Mouse (Mus musculus) myocyte (in vitro differentiated cells): ENCODE data around the gene Mrps7. TPM values are rescaled to one million over a fixed set of nuclear protein-coding genes. Genes with fewer than 3 reads are reported as not detected.

Experiments used
- H3K27me3 ChIP-seq: one replicate; pipeline ENCODE4 v1.6.1; 2011; ENCODE audit not compliant: control insufficient read depth, insufficient read depth, insufficient read length
- H3K36me3 ChIP-seq: one replicate; pipeline ENCODE4 v1.6.1; 2011; ENCODE audit not compliant: control insufficient read depth, insufficient read depth
- H3K4me2 ChIP-seq: one replicate; pipeline ENCODE4 v1.6.1; 2011; ENCODE audit warnings: low read depth, control low read depth
- H3K4me3 ChIP-seq: one replicate; pipeline ENCODE4 v1.5.1; 2011; ENCODE audit warnings: mild to moderate bottlenecking, control low read depth, moderate library complexity
- H3K79me2 ChIP-seq: one replicate; pipeline ENCODE4 v1.6.1; 2011; ENCODE audit not compliant: control insufficient read depth, insufficient read depth
- H3ac ChIP-seq: one replicate; pipeline ENCODE4 v1.6.1; 2011; ENCODE audit not compliant: control insufficient read depth, insufficient read length
- CEBPB ChIP-seq: IDR thresholded peaks from 2 replicates; pipeline ENCODE4 v1.6.1; 2011; ENCODE audit warnings: mild to moderate bottlenecking, moderate library complexity; ENCODE audit not compliant: poor library complexity, insufficient read depth, severe bottlenecking
- E2F4 ChIP-seq: IDR thresholded peaks from one replicate; pipeline ENCODE4 v1.6.1; 2011; ENCODE audit warnings: mild to moderate bottlenecking, control low read depth, moderate library complexity; ENCODE audit not compliant: insufficient read depth
- MAX ChIP-seq: IDR thresholded peaks from one replicate; pipeline ENCODE4 v1.6.1; 2011; ENCODE audit warnings: low read depth, mild to moderate bottlenecking, control low read depth
- MYOD1 ChIP-seq, 3 experiments: IDR thresholded peaks; one replicate each; pipeline ENCODE4 v1.6.1; 2011; ENCODE audit warnings: control low read depth in 2 of 3, low read depth in 2 of 3, mild to moderate bottlenecking in 2 of 3, moderate library complexity in 1 of 3; ENCODE audit not compliant: insufficient read length in 2 of 3, control insufficient read depth in 1 of 3
- MYOG ChIP-seq, 3 experiments: IDR thresholded peaks; one replicate each; pipeline ENCODE4 v1.6.1; 2011; ENCODE audit warnings: control low read depth in 2 of 3, low read depth in 2 of 3, mild to moderate bottlenecking in 2 of 3; ENCODE audit not compliant: insufficient read length in 2 of 3, control insufficient read depth in 1 of 3, insufficient read depth in 1 of 3
- POLR2A ChIP-seq: IDR thresholded peaks from one replicate; pipeline ENCODE4 v1.6.1; 2011; ENCODE audit warnings: low read depth, mild to moderate bottlenecking, control low read depth, moderate library complexity; ENCODE audit not compliant: insufficient read length
- POLR2AphosphoS2 ChIP-seq: IDR thresholded peaks from one replicate; pipeline ENCODE4 v1.6.1; 2011; ENCODE audit warnings: low read depth, control low read depth; ENCODE audit not compliant: insufficient read length
- REST ChIP-seq: IDR thresholded peaks from one replicate; pipeline ENCODE4 v1.6.1; 2011; ENCODE audit warnings: mild to moderate bottlenecking, control low read depth, moderate library complexity; ENCODE audit not compliant: insufficient read depth, insufficient read length
- SRF ChIP-seq: IDR thresholded peaks from one replicate; pipeline ENCODE4 v1.6.1; 2011; ENCODE audit warnings: low read depth; ENCODE audit not compliant: control insufficient read depth, insufficient read length
- TCF12 ChIP-seq: IDR thresholded peaks from one replicate; pipeline ENCODE4 v1.6.1; 2011; ENCODE audit warnings: mild to moderate bottlenecking, control low read depth; ENCODE audit not compliant: poor library complexity, insufficient read depth, severe bottlenecking
- TCF3 ChIP-seq: IDR thresholded peaks from one replicate; pipeline ENCODE4 v1.6.1; 2011; ENCODE audit warnings: low read depth, control low read depth; ENCODE audit not compliant: insufficient read length
- USF1 ChIP-seq: IDR thresholded peaks from one replicate; pipeline ENCODE4 v1.6.1; 2011; ENCODE audit warnings: low read depth, mild to moderate bottlenecking, control low read depth, moderate library complexity
- polyA plus RNA-seq: library from polyadenylated mRNA; unstranded; fragments of >200 nt; fragmentation: generic; extraction: Trizol; gene quantifications from one replicate; pipeline ENCODE4 v1.2.1, GENCODE M21; 2012; ENCODE audit warnings: missing spikeins

Mrps7 gene
- polyA plus RNA-seq, 1 experiment: 61.5 TPM

GRCm38 (mm10) chr11:115564961-115565360, 38.8 kb upstream of the Mrps7 start:
- peaks cover 25% of the 10 kb centered on the region for H3K79me2 ChIP-seq
- no peaks in the 10 kb centered on the region for H3K27me3 ChIP-seq
- peak overlapping the region; percentile 69 for H3K4me3 ChIP-seq
- H3ac ChIP-seq: peak overlapping the region; percentile 5
- H3K36me3 ChIP-seq: peaks cover 6% of the 10 kb centered on the region
- TF ChIP-seq MYOG (IDR thresholded peaks at IDR 0.05; ENCODE audit: control insufficient read depth in 1 of 3, insufficient read depth in 1 of 3, insufficient read length in 2 of 3, low read depth in 2 of 3) (no peak), MYOD1 (IDR thresholded peaks at IDR 0.05; ENCODE audit: control insufficient read depth in 1 of 3, insufficient read length in 2 of 3, low read depth in 2 of 3) (no peak), MAX (no peak), SRF (no peak), TCF3 (no peak), POLR2A (no peak), USF1 (no peak), E2F4 (no peak), POLR2AphosphoS2 (no peak), CEBPB (no peak), TCF12 (no peak), REST (no peak)
- peak overlapping the region; percentile 74 for H3K4me2 ChIP-seq

- TF ChIP-seq SRF (no peak), POLR2AphosphoS2 (no peak), E2F4 (no peak), MYOD1 (IDR thresholded peaks at IDR 0.05; ENCODE audit: control insufficient read depth in 1 of 3, insufficient read length in 2 of 3, low read depth in 2 of 3) (no peak), REST (no peak), MYOG (IDR thresholded peaks at IDR 0.05; ENCODE audit: control insufficient read depth in 1 of 3, insufficient read depth in 1 of 3, insufficient read length in 2 of 3, low read depth in 2 of 3) (no peak), POLR2A (no peak), CEBPB (no peak), TCF3 (no peak), TCF12 (no peak), USF1 (no peak), MAX (no peak)
- no peaks in the 10 kb centered on the region for H3K79me2 ChIP-seq
Observed at GRCm38 (mm10) chr11:115579080-115579479, 24.6 kb upstream of the Mrps7 start.

DNA sequence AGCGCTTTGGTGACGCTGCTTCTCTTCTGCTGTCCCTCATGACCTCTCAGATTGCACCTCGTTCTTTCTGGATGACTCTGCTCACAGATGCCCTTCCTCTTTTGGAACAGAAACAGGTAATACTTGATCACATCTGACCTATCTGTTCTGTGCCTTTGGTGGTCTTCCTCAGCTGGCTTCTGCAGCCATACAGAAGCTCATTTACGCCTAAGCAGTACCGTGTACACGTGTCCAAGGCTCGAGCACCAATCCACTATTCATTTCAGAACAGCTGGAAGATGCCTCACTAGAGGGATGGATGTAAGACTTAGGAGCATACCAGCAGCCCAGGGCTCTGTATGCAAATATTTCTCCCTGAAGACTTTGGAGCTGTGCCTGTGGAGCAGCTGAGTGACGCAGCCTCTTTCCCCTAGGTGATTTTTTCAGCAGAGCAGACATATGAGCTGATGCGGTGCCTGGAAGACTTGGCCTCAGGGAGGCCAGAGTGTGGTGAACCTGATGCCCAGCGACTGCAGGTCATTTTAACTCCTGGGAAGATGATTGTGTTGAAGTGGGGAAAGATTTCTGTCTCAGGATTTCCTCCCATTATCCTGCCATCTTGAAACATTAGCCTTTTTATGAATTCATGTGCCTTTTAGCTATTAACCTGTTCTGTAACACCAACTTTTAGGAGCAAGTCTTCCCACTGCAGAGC, 20.7 kb upstream of the Mrps7 start:
- Histone ChIP-seq H3K27me3 (no peaks in the 10 kb centered on the region), H3K4me2 (no peak overlapping the region), H3K4me3 (no peak overlapping the region), H3K36me3 (peaks cover 53% of the 10 kb centered on the region), H3K79me2 (no peaks in the 10 kb centered on the region), H3ac (no peak overlapping the region)
- TF ChIP-seq MAX (no peak), POLR2A (peak; percentile 18)

More at GRCm38 (mm10) chr11:115579080-115579479, 24.6 kb upstream of the Mrps7 start:
- H3K36me3 ChIP-seq: peaks cover 28% of the 10 kb centered on the region
- no peak overlapping the region for H3ac ChIP-seq
- no peaks in the 10 kb centered on the region for H3K27me3 ChIP-seq
- H3K4me2 ChIP-seq: no peak overlapping the region
- H3K4me3 ChIP-seq: no peak overlapping the region

- Histone ChIP-seq H3K36me3 (peaks cover 54% of the 10 kb centered on the region), H3ac (no peak overlapping the region), H3K4me3 (no peak overlapping the region), H3K27me3 (no peaks in the 10 kb centered on the region), H3K79me2 (no peaks in the 10 kb centered on the region), H3K4me2 (no peak overlapping the region)
- TF ChIP-seq USF1 (no peak), CEBPB (no peak), TCF3 (no peak), POLR2AphosphoS2 (peak; percentile 20)
Observed at GRCm38 (mm10) chr11:115584376-115585073, 19.2 kb upstream of the Mrps7 start.

DNA sequence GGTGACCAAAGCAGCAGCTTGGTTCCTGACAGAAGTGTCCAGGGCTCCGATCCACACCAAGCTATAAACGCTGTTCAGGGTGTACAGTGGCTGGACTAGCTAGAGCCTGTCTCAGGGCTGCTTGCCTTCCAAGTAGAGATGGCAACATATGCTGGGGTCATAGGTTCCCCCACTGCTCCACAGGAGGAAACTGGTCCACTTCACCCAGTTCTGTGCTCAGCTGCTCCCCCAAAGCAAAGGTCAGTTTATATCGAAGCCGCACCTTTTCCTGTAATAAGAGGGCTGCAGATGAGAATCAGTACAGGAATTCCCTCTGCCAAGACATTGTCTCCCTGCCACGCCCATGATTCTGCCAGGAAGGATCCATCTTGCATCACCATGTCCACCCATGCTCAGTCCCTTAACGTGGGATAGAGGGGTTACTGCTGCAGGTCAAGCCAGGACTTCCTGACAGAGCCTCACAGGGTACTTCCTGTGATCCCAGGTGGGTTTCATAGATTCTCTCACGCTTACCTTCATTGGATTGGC, 18.1 kb upstream of the Mrps7 start:
- peaks cover 50% of the 10 kb centered on the region for H3K36me3 ChIP-seq
- no peak overlapping the region for H3ac ChIP-seq
- H3K4me3 ChIP-seq: no peak overlapping the region
- TF ChIP-seq REST (no peak), POLR2A (peak; percentile 13)
- H3K79me2 ChIP-seq: no peaks in the 10 kb centered on the region
- no peak overlapping the region for H3K4me2 ChIP-seq
- H3K27me3 ChIP-seq: no peaks in the 10 kb centered on the region
